Mouse (Mus musculus) midbrain, embryonic 12.5 days (tissue): Measurements from ENCODE around the gene Polr2g. TPM values are rescaled to one million over a fixed set of nuclear protein-coding genes. Genes with fewer than 3 reads are reported as not detected.

Experiments
- ATAC-seq: fragments of 200-750 bp; cut with Nextera tagmentation; 2 replicates; pipeline ENCODE4 v1.8.0; 2017; ENCODE audit warnings: low read depth, moderate TSS enrichment, moderate library complexity; ENCODE audit not compliant: low FRiP score
- H3K27ac ChIP-seq: fragments of 300-500 bp; sonication (generic); replicated peaks from 2 replicates; pipeline ENCODE4 v1.5.1; 2016; ENCODE audit warnings: mild to moderate bottlenecking
- H3K27me3 ChIP-seq: fragments of 300-500 bp; sonication (generic); 2 replicates; pipeline ENCODE4 v1.6.1; 2016; ENCODE audit warnings: mild to moderate bottlenecking
- H3K36me3 ChIP-seq: fragments of 300-500 bp; sonication (generic); 2 replicates; pipeline ENCODE4 v1.6.1; 2016
- H3K4me1 ChIP-seq: fragments of 300-500 bp; sonication (generic); 2 replicates; pipeline ENCODE4 v1.6.1; 2016
- H3K4me2 ChIP-seq: fragments of 300-500 bp; sonication (generic); replicated peaks from 2 replicates; pipeline ENCODE4 v1.6.1; 2016; ENCODE audit warnings: mild to moderate bottlenecking, moderate library complexity
- H3K4me3 ChIP-seq: fragments of 300-500 bp; sonication (generic); 2 replicates; pipeline ENCODE4 v1.5.1; 2016; ENCODE audit warnings: mild to moderate bottlenecking
- H3K9ac ChIP-seq: fragments of 300-500 bp; sonication (generic); replicated peaks from 2 replicates; pipeline ENCODE4 v1.6.1; 2016; ENCODE audit warnings: mild to moderate bottlenecking, moderate library complexity
- H3K9me3 ChIP-seq: fragments of 300-500 bp; sonication (generic); 2 replicates; pipeline ENCODE4 v1.6.1; 2016; ENCODE audit warnings: mild to moderate bottlenecking
- WGBS: fragments of 180-500 bp; shearing (Covaris S2); methylation state at CpG from one replicate; pipeline ENCODE4 v1.1.7; 2016; 5-methylcytosine and 5-hydroxymethylcytosine counted together
- polyA plus RNA-seq: library from polyadenylated mRNA; unstranded; fragments of >200 nt; fragmentation: Nextera tagmentation; extraction: Ambion mirVana; gene quantifications from 2 replicates; pipeline ENCODE4 v1.2.1, GENCODE M21; 2016

Gene Polr2g
- polyA plus RNA-seq, 1 experiment from 2014 or later: 154 TPM

GRCm38 (mm10) chr19:8806810-8807209 lies 8.4 kb upstream of the Polr2g start:
- WGBS: 91% methylated on average over 5 of the region's 5 CpGs

GRCm38 (mm10) chr19:8803879-8804660 lies 5.7 kb upstream of the Polr2g start:
- Histone ChIP-seq H3K9me3 (no peaks in the 10 kb centered on the region), H3K9ac (no peak overlapping the region), H3K27ac (no peak overlapping the region), H3K27me3 (peaks cover 4% of the 10 kb centered on the region; the same call in 1 of the 2 replicates), H3K4me2 (no peak overlapping the region), H3K4me3 (no peak overlapping the region), H3K36me3 (peaks cover 45% of the 10 kb centered on the region), H3K4me1 (peaks cover 14% of the 10 kb centered on the region)
- no peak for ATAC-seq
- WGBS: 93% methylated on average over 11 of the region's 11 CpGs

More at GRCm38 (mm10) chr19:8806810-8807209, 8.4 kb upstream of the Polr2g start:
- Histone ChIP-seq H3K4me2 (no peak overlapping the region), H3K27me3 (no peaks in the 10 kb centered on the region), H3K4me1 (peaks cover 11% of the 10 kb centered on the region), H3K4me3 (no peak overlapping the region), H3K9me3 (no peaks in the 10 kb centered on the region), H3K27ac (no peak overlapping the region), H3K36me3 (peaks cover 66% of the 10 kb centered on the region), H3K9ac (no peak overlapping the region)
- no peak for ATAC-seq

- peaks cover 38% of the 10 kb centered on the region for H3K36me3 ChIP-seq
- ATAC-seq: no peak
- H3K9ac ChIP-seq: 0 out of 2 replicates have a peak overlapping the region, but pooled peaks have one; percentile 50
- peak overlapping the region; percentile 66 for H3K4me3 ChIP-seq
- peak overlapping the region; percentile 88; the same call in 1 of the 2 replicates for H3K27ac ChIP-seq
- no peaks in the 10 kb centered on the region for H3K9me3 ChIP-seq
- H3K4me2 ChIP-seq: peak overlapping the region; percentile 59
- WGBS: 90% methylated on average over 9 of the region's 9 CpGs
- peaks cover 19% of the 10 kb centered on the region for H3K4me1 ChIP-seq
- H3K27me3 ChIP-seq: peaks cover 4% of the 10 kb centered on the region; the same call in 1 of the 2 replicates
Observed at GRCm38 (mm10) chr19:8803204-8803780, 4.9 kb upstream of the Polr2g start.

DNA sequence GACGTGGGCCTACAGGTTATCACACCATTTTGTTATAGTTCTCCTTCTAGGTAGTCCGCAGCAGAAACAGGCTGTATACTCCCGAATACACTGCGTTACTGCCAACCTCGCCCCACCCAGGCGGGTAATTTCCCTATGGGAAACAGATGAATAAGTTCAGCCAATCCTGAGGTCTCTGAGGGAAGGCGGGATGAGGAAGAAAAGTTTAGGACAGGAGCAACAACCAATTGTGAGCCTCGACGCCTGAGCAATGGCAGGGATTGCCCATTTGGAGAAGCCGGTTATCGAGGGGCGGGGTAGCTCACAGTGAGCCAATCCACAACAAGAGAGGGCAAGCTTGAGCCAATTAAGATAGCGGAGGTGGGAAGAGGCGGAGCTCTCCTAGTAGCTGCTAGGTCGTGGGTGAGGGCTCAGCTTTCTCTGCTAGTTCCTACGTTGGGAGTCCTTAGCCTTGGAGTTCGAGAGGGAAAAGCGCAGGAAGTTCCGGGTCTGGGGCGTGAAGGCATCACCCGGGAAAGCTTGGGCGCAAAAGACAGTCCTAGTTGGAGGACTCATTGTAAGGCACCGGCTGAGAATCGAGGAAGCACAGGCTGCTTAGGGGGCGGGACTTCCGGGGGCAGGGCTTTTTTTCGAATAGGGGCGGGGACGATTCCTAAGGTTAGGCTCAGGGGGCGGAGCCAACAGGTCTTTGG lies 3.9 kb upstream of the Polr2g start, which contains the start of gene Zbtb3:
Zbtb3 (plus strand) TSS at position 426 of the 692 bp plus-strand sequence.
- H3K4me3 ChIP-seq: peak within 1 kb of the TSS; percentile 66
- peaks cover 4% of the 10 kb centered on the region; the same call in 1 of the 2 replicates for H3K27me3 ChIP-seq
- no peaks in the 10 kb centered on the region for H3K9me3 ChIP-seq
- H3K9ac ChIP-seq: peak within 1 kb of the TSS; percentile 52
- peak; percentile 97 for ATAC-seq
- peak within 1 kb of the TSS; percentile 59 for H3K4me2 ChIP-seq
- peaks cover 25% of the 10 kb centered on the region for H3K4me1 ChIP-seq
- H3K27ac ChIP-seq: peak within 1 kb of the TSS; percentile 88
- peaks cover 28% of the 10 kb centered on the region for H3K36me3 ChIP-seq
- under 1% methylated on average over 30 of the region's 30 CpGs for WGBS

DNA sequence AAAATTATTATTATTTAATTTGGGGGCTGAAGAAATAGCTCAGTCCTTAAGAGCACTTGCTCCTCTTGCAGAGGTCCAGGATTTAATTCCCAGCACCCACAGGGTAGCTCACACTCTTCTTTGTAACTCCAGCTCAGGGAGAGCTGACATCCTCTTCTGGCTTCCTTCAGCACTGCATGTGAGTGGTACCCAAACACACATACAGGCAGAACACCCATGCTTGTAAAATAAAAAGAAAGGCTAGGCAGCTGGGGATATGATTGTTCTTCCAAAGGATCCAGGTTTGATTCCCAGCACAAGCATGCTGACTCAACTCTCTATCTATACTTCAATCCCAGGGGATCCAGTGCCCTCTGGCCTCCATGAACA lies 554 bp upstream of the Polr2g start:
- peaks cover 28% of the 10 kb centered on the region for H3K4me1 ChIP-seq
- peaks cover 4% of the 10 kb centered on the region; the same call in 1 of the 2 replicates for H3K27me3 ChIP-seq
- no peaks in the 10 kb centered on the region for H3K9me3 ChIP-seq
- peaks cover 20% of the 10 kb centered on the region for H3K36me3 ChIP-seq
- peak overlapping the region; percentile 93 for H3K4me2 ChIP-seq
- ATAC-seq: no peak
- H3K27ac ChIP-seq: no peak overlapping the region
- no peak overlapping the region; the same call in 1 of the 2 replicates for H3K9ac ChIP-seq
- no peak overlapping the region for H3K4me3 ChIP-seq

DNA sequence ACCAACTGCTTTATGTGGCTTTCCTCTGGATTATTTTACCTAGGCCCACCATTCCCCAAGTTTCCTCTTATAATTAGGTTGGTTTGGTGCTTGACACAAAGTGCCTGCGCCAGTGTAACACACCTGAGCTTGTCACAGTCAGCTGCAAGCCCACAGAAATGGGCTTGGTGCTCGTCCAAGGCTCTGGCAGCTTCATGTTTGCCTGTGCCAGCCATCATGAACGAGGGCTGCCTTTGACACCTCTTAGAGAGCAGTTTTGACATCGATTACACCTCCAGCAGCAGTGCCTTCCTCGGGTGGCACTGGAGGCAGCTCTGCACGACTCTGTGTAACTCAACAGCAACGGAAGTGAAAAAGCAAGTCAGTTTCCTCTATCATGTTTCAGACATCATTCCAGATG lies 8.2 kb downstream of the Polr2g start:
- Histone ChIP-seq H3K4me1 (peaks cover 14% of the 10 kb centered on the region), H3K4me2 (no peak overlapping the region), H3K9me3 (no peaks in the 10 kb centered on the region), H3K9ac (no peak overlapping the region), H3K36me3 (peaks cover 32% of the 10 kb centered on the region), H3K4me3 (no peak overlapping the region), H3K27me3 (no peaks in the 10 kb centered on the region), H3K27ac (0 out of 2 replicates have a peak overlapping the region, but pooled peaks have one; percentile 39)
- 87% methylated on average over 7 of the region's 7 CpGs for WGBS
- ATAC-seq: no peak

DNA sequence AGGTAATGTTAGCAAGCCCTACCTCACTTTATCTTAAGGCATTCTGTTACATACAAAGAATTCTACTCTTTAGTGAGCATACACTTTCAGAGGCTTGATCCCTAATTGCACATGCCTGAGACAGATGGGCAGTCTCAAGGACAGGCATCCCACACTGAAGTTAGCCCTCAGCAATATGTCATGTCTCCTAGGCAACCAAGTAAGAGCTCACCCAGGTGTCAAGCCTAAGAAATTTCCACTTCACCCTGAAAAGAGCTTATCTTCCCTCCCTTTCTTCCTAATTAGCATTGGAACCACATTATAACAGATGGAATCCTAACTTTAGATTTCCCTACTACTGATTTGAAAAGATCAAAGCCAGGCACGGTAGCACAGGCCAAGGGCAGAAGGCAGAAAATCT lies 9.2 kb downstream of the Polr2g start:
- 39% methylated on average over 1 of the region's 1 CpGs for WGBS
- Histone ChIP-seq H3K9ac (no peak overlapping the region), H3K27me3 (no peaks in the 10 kb centered on the region), H3K4me3 (no peak overlapping the region), H3K4me1 (peaks cover 15% of the 10 kb centered on the region), H3K4me2 (no peak overlapping the region), H3K36me3 (peaks cover 22% of the 10 kb centered on the region), H3K27ac (peak overlapping the region; percentile 70), H3K9me3 (no peaks in the 10 kb centered on the region)
- no peak for ATAC-seq

DNA sequence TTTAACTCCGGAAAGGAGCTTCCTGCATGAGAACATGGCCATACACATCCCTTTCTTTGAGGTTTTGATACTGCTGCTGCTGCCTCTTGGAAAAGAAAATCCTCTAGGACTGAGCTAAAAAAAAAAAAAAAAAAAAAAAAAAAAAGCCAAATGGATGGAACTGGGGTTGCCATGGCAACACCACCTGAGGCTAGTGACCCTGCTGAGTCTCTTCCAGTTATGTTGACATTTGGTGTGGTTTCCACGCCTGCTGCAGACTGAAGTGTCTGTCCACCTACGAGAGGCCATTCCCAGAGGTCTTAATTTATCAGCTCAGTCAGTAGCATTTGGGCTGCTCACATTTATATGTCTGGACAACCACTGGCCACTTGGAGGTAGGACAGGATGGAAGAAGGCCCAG lies 9.9 kb downstream of the Polr2g start:
- 20% methylated on average over 3 of the region's 3 CpGs for WGBS
- ATAC-seq: no peak
- Histone ChIP-seq H3K4me2 (no peak overlapping the region), H3K27ac (peak overlapping the region; percentile 70), H3K36me3 (peaks cover 22% of the 10 kb centered on the region), H3K9me3 (no peaks in the 10 kb centered on the region), H3K4me3 (no peak overlapping the region), H3K4me1 (peaks cover 15% of the 10 kb centered on the region), H3K27me3 (no peaks in the 10 kb centered on the region), H3K9ac (no peak overlapping the region)

- peak within 1 kb of the TSS; percentile 67 for H3K27ac ChIP-seq
- peak within 1 kb of the TSS; percentile 79 for H3K4me3 ChIP-seq
- H3K27me3 ChIP-seq: no peaks in the 10 kb centered on the region
- H3K9ac ChIP-seq: peak within 1 kb of the TSS; percentile 76
- H3K4me1 ChIP-seq: peaks cover 15% of the 10 kb centered on the region
- peak; percentile 99 for ATAC-seq
- H3K36me3 ChIP-seq: peaks cover 32% of the 10 kb centered on the region
- under 1% methylated on average over 31 of the region's 32 CpGs for WGBS
- H3K4me2 ChIP-seq: peak within 1 kb of the TSS; percentile 69
- H3K9me3 ChIP-seq: no peaks in the 10 kb centered on the region
Observed at GRCm38 (mm10) chr19:8786008-8786781, 12.2 kb downstream of the Polr2g start, which contains the start of gene Taf6l. TSS of gene Taf6l (minus strand) at chr19:8786417.

DNA sequence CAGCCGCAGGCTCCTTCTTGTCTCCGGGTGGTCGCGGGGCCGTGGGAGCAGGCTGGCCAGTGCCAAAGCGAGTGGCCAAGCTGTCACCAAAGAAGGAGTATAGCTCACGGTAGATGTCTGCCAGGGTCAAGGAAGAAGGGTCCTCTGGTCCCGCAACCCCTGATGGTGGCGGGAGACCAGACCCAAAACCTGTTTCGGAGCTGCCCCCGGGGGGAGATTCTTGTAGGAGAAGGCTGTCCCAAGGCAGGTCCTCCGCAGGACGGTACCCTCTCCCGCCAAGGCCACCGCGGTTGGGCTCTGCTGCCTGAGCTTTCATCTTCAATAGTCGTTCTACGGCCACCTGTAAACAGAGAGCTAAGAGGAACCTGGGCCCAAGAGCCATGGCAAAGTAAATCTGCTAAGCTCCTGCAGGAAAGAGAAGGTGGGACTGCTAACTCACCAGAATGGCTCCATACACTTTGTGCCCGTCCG lies 23.4 kb downstream of the Polr2g start:
- ATAC-seq: peak; percentile 28
- WGBS: 5% methylated on average over 20 of the region's 20 CpGs

More for the DNA sequence above, 23.4 kb downstream of the Polr2g start:
- Histone ChIP-seq H3K4me1 (peaks cover 33% of the 10 kb centered on the region), H3K4me3 (peak overlapping the region; percentile 79), H3K36me3 (peaks cover 35% of the 10 kb centered on the region), H3K27me3 (no peaks in the 10 kb centered on the region), H3K4me2 (peak overlapping the region; percentile 99), H3K9me3 (no peaks in the 10 kb centered on the region), H3K27ac (peak overlapping the region; percentile 98), H3K9ac (peak overlapping the region; percentile 94)
